Mouse (Mus musculus): ENCODE results near the gene Cdc6.
A peak's percentile ranks its signal among the peaks of the same experiment; 100 is the strongest.

Gene Cdc6

DNA sequence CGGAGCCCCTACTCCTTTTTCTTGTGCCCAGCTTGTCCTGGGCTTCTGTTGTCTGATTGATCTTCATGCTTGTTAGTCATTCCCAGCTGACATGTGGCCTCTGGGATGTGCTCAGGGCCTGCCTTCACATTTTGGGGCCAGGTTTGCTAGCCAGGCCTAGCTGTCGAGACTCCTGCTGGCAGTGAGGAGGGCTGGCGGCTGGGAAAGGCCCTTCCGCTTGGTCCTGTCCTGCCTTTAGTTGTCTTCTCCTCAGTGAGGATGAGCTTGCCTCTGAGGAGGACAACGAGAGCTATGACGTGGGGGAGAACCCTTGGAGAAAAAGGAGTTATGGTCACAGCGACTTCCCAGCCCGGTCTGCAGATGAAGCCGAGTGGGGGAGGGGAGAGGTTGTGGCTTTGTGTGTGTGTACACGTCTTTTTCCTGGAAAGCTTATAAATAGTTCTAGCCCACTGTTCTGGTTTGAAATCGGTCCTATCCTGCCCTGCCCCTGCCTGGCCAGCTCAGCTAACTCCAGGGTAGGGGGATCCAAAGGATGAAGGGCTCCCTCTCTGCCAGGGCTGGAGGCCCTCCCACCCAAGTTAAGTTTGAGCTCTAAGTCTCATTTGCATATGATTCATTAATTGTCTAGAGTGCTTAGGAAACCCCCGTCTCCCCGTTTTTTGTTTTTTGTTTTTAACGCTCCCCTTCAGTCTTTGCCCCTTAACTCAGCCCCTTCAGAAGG is 36.3 kb downstream of the Cdc6 start:
- DNase-seq (ENCODE audit: low read depth, low spot score), result no peak

- DNase-seq (ENCODE audit: low read depth, low spot score), result no peak
Measured at GRCm38 (mm10) chr11:98944897-98945604, 37.5 kb downstream of the Cdc6 start.

DNA sequence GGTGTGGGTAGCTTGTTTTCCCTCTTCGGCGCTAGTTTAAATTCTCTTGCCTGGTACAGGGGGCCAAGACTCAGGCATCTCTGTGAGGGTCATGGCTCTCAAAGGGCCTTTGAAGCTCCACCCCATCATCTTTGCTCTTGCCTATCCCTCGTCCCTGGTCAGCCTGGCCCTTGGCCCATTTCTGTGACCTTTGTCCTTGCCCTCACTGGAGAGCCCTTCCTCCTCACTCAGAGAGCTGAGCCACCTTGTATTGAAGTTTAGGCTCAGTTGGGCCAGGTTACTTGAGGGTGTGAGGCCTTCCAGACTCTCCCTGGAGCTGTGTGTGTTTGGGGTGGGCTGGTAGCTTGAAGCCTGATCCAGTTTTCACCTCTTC is 38.0 kb downstream of the Cdc6 start:
- DNase-seq (ENCODE audit: low read depth, low spot score), result no peak

GRCm38 (mm10) chr11:98947969-98948569 is 40.5 kb downstream of the Cdc6 start:
- no peak for DNase-seq (ENCODE audit: low read depth, low spot score)

GRCm38 (mm10) chr11:98949242-98949957 is 41.8 kb downstream of the Cdc6 start:
- no peak for DNase-seq (ENCODE audit: low read depth, low spot score)

DNA sequence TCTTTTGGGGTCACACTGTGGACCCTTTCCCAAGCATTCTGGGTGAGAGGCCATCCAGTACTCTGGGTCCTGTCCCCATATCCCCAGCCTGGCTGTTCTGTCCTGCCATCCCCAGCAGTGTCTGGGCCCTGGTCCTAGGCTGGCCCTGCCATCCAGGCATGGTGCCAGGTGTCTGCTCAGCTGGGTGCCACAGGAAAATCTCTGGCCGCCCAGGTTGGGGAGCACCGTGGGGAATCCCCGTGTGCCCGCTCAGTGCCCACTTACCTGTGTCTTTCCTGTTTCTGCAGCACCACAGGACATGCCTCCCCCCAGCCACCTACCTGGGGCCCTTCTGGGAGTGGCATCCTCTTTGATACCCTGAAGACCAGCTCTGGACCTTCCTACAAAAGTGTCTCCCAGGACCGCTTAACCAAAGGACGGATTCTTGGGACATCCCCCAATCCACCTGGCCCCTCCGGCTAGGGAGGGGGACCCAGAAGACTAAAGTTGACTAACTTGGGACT is 42.4 kb downstream of the Cdc6 start:
- no peak for DNase-seq (ENCODE audit: low read depth, low spot score)

DNA sequence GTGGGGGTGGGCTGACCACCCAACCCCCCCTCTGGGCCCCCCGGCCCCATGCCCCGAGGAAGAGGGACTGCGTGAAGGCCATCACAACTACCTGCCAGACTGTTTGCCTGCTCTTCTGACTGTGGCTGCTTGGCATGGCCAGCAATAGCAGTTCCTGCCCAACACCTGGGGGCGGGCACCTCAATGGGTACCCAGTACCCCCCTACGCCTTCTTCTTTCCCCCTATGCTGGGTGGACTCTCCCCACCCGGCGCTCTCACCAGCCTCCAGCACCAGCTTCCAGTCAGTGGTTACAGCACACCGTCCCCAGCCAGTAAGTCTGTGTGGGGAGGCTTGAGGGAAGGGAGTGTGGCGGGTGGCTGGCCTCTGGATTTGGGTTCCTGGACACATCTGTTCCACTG is 42.9 kb downstream of the Cdc6 start:
- DNase-seq (ENCODE audit: low read depth, low spot score), result no peak

DNA sequence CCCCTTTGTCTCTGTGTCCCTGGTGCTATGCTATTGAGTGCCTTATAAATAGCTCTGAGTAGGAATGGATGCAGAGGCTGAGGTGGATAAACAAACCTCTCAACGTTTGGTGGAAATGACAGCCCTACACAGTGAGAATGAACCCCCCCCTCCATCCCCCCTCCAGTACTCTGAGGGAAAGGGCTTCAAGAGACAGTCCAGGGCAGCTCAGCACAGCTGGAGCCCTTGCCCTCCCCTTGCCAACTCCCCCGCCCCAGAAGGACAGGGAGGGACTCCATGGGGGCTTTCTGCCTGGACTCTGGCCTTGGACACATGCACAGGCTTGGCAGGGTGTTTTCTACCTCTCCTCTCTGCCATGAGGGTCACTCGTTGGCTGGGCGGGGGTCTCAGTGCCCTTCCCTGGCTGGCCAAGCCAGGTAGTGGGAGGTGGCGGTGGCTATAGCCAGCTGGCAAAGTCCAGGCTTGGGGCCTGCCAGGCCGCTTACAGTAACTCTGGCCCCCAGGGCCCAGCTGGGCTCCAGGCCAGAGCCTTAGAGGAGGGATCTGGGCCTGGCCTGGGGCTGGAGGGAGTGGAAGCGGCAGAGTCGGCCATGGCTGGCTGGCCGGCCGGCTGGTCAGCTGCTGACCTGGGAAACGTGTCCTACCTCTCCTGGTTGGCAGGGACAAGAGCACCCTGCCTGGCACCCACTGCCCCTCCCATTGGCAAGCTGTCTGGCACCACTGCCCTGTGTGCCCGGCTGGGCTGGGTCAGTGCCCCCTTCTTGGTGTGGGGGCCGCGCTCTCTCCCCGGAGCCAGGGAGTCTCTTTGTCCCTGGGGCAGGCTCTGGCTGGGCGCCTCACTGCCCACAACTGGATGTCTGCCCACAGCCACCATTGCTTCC is 43.7 kb downstream of the Cdc6 start:
- DNase-seq (ENCODE audit: low read depth, low spot score), result peak; percentile 75

DNA sequence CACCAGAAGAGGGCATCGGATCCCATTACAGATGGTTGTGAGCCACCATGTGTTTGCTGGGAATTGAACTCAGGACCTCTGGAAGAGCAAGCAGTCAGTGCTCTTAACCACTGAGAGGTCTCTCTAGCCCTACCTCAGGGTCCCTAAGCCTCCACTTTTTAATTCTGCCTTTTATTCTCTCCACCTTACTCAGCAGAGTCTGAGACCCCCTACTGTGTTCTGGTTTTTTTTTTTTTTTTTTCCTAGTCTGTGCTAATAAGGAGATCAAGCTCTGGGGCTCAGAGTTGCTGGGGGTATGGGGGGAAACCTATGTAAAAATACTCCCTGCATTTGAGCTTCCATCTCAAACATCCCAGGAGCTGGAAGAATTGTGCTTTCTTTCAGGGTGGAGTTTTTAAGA is 44.5 kb downstream of the Cdc6 start:
- DNase-seq (ENCODE audit: low read depth, low spot score), result no peak

DNA sequence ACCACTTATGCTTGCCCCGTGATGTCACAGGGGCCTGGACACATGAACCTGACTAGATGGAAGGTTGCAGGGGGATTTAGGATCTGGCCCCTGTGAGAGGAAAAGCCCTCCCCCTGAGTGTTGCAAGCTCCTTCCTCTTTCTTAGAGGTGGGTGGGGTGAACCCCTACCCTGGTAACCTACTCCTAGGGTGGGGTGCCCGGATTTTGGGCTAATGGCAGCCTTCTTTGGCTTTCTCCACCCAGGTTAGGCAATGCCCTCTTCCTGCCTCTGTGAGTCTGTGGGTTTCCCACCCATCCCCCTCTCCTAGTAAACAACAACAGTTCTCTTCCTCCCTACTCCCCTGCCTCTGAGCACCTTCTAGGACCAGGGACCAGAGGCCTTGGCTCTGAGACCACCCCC is 45.1 kb downstream of the Cdc6 start:
- DNase-seq (ENCODE audit: low read depth, low spot score), result no peak

GRCm38 (mm10) chr11:98953361-98953760 is 45.8 kb downstream of the Cdc6 start:
- DNase-seq (ENCODE audit: low read depth, low spot score), result no peak

- DNase-seq (ENCODE audit: low read depth, low spot score), result no peak
Measured at GRCm38 (mm10) chr11:98953835-98954320, 46.3 kb downstream of the Cdc6 start.

- DNase-seq (ENCODE audit: low read depth, low spot score), result peak; percentile 72
Measured at GRCm38 (mm10) chr11:98954373-98954772, 46.8 kb downstream of the Cdc6 start.

DNA sequence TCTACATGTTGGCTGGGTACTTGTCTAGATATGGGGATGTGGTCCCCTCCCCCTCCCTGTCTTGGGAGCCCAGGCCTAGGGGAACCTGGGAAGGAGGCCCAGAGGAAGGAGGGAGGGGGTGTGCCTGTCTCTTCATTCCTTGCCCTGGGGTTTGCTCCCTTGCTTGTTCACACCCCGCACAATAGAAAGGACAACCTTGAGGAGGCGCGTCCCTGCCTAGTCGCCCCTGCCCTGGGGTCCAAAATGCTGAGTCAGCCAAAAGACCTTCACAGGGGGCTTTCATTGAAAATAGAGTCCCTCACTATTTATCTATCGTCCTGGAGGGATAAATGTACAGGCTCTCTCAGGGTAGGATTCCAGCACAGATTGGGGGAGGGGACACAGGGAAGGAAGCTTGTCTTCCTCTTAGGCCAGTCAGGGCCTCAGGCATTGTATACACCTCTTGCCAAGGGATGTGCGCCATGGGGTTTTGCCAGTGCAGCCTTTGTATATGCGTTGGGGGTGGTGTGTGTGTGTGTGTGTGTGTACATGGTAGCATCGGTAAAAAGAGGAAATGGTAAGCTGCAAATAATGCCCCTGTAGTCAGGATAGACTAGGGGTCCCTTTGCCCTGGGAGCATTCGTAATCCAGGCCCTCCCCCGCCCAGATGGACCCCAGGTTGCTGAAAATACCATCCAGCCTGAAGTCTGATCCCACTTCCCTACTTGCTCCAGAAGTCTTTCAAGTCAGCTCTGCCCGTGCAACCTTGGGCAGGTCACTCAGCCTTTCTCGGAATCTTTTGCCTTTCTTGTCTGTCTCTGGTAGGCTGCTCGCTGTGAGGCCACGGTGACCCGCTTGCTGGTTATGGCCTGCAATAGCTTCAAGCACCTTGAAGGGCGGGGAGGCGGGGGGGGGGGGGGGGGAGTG is 47.5 kb downstream of the Cdc6 start:
- no peak for DNase-seq (ENCODE audit: low read depth, low spot score)

DNA sequence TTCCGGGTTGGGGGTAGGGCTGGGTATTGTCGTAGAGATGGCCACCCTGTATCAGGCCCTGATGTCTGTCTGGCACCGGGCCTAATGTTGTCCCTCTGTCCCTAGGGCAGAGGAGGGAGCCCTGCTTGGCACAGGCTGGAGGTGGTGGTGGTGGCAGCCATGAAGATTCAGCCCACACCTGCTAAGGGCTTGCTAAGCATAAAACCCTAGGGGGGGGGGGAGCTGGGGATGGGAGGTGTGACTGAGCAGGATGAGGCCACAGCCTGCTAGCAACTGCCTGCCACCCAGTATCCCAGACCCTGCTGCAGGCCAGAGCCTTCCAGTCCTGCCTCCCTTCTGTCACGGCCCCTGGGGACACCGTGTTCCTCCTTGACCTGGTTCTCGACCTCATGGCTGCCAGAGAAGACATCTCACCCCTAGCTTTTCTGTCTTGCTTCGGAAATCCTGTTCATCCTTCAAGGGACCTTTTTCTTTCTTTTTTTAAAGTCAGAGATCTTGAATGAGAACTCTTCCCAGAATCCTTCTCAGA is 48.2 kb downstream of the Cdc6 start:
- DNase-seq (ENCODE audit: low read depth, low spot score), result no peak

DNA sequence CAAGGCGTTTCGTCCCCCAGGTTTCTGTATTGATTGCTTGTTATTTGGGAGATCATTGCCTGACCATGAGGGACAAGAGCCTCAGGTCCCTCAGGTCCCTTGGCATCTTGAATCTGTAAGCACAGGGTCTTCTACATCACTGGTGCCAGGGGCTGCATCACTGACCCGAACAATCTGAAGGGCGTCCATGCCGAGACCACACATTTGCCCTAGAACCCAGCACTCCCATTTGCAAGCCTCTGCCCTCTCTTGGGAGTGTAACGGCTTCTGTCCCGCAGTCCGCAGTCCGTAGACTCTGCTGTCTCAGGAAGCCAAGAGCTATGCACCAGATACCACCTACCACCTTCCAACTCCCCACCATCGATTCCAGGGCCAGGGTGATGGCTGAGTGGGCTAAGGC is 48.7 kb downstream of the Cdc6 start:
- DNase-seq (ENCODE audit: low read depth, low spot score), result no peak

- peak; percentile 89 for DNase-seq (ENCODE audit: low read depth, low spot score)
Measured at GRCm38 (mm10) chr11:98959437-98960312, 52.1 kb downstream of the Cdc6 start.

GRCm38 (mm10) chr11:98960313-98960906 is 52.8 kb downstream of the Cdc6 start:
- DNase-seq (ENCODE audit: low read depth, low spot score), result no peak

Data from brain, adult 2 months (tissue).